Mouse (Mus musculus): ENCODE results near the gene Trim38.

DNA sequence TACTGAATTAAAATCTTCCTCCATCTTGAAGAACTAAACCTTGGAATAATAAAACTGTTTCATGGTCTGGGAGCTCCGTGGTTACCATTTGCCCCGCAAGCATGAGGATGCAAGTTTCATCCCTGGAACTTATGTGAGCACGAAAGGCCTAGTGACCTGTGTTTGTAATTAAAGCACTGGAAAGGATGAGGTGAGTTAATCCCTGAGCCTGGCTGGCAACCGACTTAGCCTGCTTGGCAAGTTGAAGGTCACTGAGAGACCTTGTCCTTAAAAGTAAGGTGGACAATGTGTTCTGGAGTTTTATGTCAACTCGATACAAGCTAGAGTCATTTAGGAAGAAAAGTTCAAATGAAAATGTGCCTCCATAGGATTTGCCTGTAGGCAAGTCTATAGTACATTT, 65.1 kb downstream of the Trim38 start:
- TF ChIP-seq CTCF (IDR thresholded peaks at IDR 0.05; ENCODE audit: insufficient read depth, low read length) (no peak), POLR2A (IDR thresholded peaks at IDR 0.05; ENCODE audit: borderline replicate concordance, extremely low read depth, low read depth, low read length) (no peak)
